Mouse (Mus musculus) midbrain, postnatal 0 days (tissue): ENCODE results near the gene Nup107. TPM values are rescaled to one million over a fixed set of nuclear protein-coding genes. Genes with fewer than 3 reads are reported as not detected.

ENCODE experiments used
- ATAC-seq: fragments of 200-750 bp; cut with Nextera tagmentation; 2 replicates; pipeline ENCODE4 v1.8.0; 2017; ENCODE audit warnings: moderate number of reproducible peaks, mild to moderate bottlenecking, moderate TSS enrichment, moderate library complexity; ENCODE audit not compliant: low FRiP score
- DNase-seq: peaks from one replicate; pipeline ENCODE4 v3.0.0-alpha.2; 2015; ENCODE audit warnings: low spot score
- H3K27ac ChIP-seq: fragments of 300-500 bp; sonication (generic); 2 replicates; pipeline ENCODE4 v1.5.1; 2014; ENCODE audit warnings: low read depth, mild to moderate bottlenecking, low read length, mixed read lengths
- H3K27me3 ChIP-seq: fragments of 300-500 bp; sonication (generic); 2 replicates; pipeline ENCODE4 v1.6.1; 2014; ENCODE audit warnings: low read length, control low read depth, mixed read lengths; ENCODE audit not compliant: insufficient read depth
- H3K36me3 ChIP-seq: fragments of 300-500 bp; sonication (generic); 2 replicates; pipeline ENCODE4 v1.6.1; 2014; ENCODE audit warnings: low read length, control low read depth, mixed read lengths; ENCODE audit not compliant: insufficient read depth
- H3K4me1 ChIP-seq: fragments of 300-500 bp; sonication (generic); 2 replicates; pipeline ENCODE4 v1.6.1; 2014; ENCODE audit warnings: mild to moderate bottlenecking, control low read depth, antibody characterized with exemption, low read length, mixed read lengths; ENCODE audit not compliant: insufficient read depth
- H3K4me2 ChIP-seq: fragments of 300-500 bp; sonication (generic); 2 replicates; pipeline ENCODE4 v1.6.1; 2014; ENCODE audit warnings: low read depth, mild to moderate bottlenecking, low read length, mixed read lengths; ENCODE audit not compliant: poor library complexity, severe bottlenecking
- H3K4me3 ChIP-seq: fragments of 300-500 bp; sonication (generic); 2 replicates; pipeline ENCODE4 v1.5.1; 2014; ENCODE audit warnings: low read depth, mild to moderate bottlenecking, low read length, moderate library complexity
- H3K9ac ChIP-seq: fragments of 300-500 bp; sonication (generic); replicated peaks from 2 replicates; pipeline ENCODE4 v1.6.1; 2014; ENCODE audit warnings: mild to moderate bottlenecking, low read length, moderate library complexity, mixed read lengths; ENCODE audit not compliant: poor library complexity, severe bottlenecking
- H3K9me3 ChIP-seq: fragments of 300-500 bp; sonication (generic); 2 replicates; pipeline ENCODE4 v1.6.1; 2016; ENCODE audit warnings: low read length, control low read depth
- CTCF ChIP-seq: IDR thresholded peaks from 2 replicates; pipeline ENCODE4 v1.5.1; 2016; ENCODE audit warnings: antibody characterized with exemption, mild to moderate bottlenecking
- WGBS: fragments of 180-500 bp; shearing (Covaris S2); extraction: QIAGEN DNeasy Blood & Tissue Kit; methylation state at CpG from one replicate; pipeline ENCODE4 v1.1.7; 2014; 5-methylcytosine and 5-hydroxymethylcytosine counted together
- polyA plus RNA-seq: library from polyadenylated mRNA; unstranded; fragments of >200 nt; fragmentation: Nextera tagmentation; extraction: Ambion mirVana; gene quantifications from 2 replicates; pipeline ENCODE4 v1.2.1, GENCODE M21; 2015
- total RNA-seq: library from RNA; depleted of rRNA; stranded (reverse); fragments of >200 nt; gene quantifications from 2 replicates; pipeline ENCODE4 v1.2.3, GENCODE M21; 2014

Nup107 gene
- total and polyA plus RNA-seq, 2 experiments from 2014 or later, result 14.0 to 16.7 TPM

DNA sequence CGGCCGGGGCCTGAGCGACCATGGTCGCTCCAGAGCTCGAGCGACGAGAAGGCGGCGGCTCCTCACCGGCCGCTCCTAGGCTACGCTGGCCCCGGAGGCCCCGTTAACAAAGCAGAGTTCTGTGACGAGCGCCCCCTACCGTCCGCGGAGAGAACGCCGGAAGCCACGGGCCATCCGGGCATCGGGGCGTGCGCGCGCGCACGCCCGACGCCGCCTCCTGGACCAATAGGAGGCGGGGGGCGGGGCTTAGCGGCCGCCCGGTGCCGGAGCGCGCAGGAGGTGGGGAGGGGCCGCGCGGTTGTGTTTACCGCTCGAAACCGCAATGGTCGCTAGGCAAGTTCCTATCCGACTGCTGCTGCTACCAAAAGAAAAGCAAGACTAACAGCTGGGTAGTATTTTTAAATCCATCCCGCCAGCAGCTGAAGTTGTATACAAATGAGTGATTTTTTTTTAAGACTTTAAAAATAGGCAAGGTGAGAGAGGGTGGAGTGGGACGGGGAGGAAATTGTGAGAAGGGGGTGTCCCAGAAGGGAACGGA, 81.8 kb downstream of the Nup107 start, which contains the start of gene Mdm2:
Gene Mdm2, minus strand, starts transcription at position 155 of the 538 bp plus-strand sequence.
- Histone ChIP-seq H3K27me3 (no peaks in the 10 kb centered on the region), H3K4me3 (peak within 1 kb of the TSS; percentile 96), H3K9me3 (no peaks in the 10 kb centered on the region), H3K36me3 (peaks cover 7% of the 10 kb centered on the region), H3K4me2 (peak within 1 kb of the TSS; percentile 68), H3K27ac (peak within 1 kb of the TSS; percentile 100), H3K9ac (peak within 1 kb of the TSS; percentile 100), H3K4me1 (no peaks in the 10 kb centered on the region; the same call in 1 of the 2 replicates)
- ATAC-seq (peak; percentile 95), DNase-seq (peak; percentile 96)
- peak; percentile 82 for TF ChIP-seq CTCF
- WGBS, result under 1% methylated on average over 46 of the region's 52 CpGs

GRCm38 (mm10) chr10:117709930-117710603, 82.4 kb downstream of the Nup107 start:
- WGBS, result 0% methylated on average over 50 of the region's 71 CpGs
- Histone ChIP-seq H3K27me3 (no peaks in the 10 kb centered on the region), H3K4me3 (peak overlapping the region; percentile 96), H3K27ac (peak overlapping the region; percentile 100), H3K4me2 (peak overlapping the region; percentile 68), H3K9ac (peak overlapping the region; percentile 100), H3K9me3 (no peaks in the 10 kb centered on the region), H3K4me1 (no peaks in the 10 kb centered on the region; the same call in none of the 2 replicates), H3K36me3 (peaks cover 7% of the 10 kb centered on the region)
- no peak for TF ChIP-seq CTCF
- DNase-seq (peak; percentile 80), ATAC-seq (peak; percentile 82)

- no peak for ATAC-seq
- no peak for TF ChIP-seq CTCF
- H3K4me1 ChIP-seq, result no peaks in the 10 kb centered on the region; the same call in none of the 2 replicates
- H3K27me3 ChIP-seq, result no peaks in the 10 kb centered on the region
- WGBS, result 48% methylated on average over 12 of the region's 12 CpGs
- DNase-seq, result no peak
- no peaks in the 10 kb centered on the region for H3K9me3 ChIP-seq
- H3K27ac ChIP-seq, result peak overlapping the region; percentile 100; the same call in 1 of the 2 replicates
- H3K9ac ChIP-seq, result peak overlapping the region; percentile 100
- peak overlapping the region; percentile 96 for H3K4me3 ChIP-seq
- peaks cover 7% of the 10 kb centered on the region for H3K36me3 ChIP-seq
- H3K4me2 ChIP-seq, result peak overlapping the region; percentile 68
Observed at GRCm38 (mm10) chr10:117709326-117709830, 83.1 kb downstream of the Nup107 start.

- no peaks in the 10 kb centered on the region; the same call in none of the 2 replicates for H3K4me1 ChIP-seq
- peak overlapping the region; percentile 96 for H3K4me3 ChIP-seq
- TF ChIP-seq CTCF, result no peak
- no peaks in the 10 kb centered on the region for H3K9me3 ChIP-seq
- peak overlapping the region; percentile 68 for H3K4me2 ChIP-seq
- no peaks in the 10 kb centered on the region for H3K27me3 ChIP-seq
- H3K27ac ChIP-seq, result no peak overlapping the region
- peaks cover 9% of the 10 kb centered on the region for H3K36me3 ChIP-seq
- no peak for DNase-seq
- no peak for ATAC-seq
- WGBS, result 89% methylated on average over 9 of the region's 9 CpGs
- no peak overlapping the region for H3K9ac ChIP-seq
Observed at GRCm38 (mm10) chr10:117708856-117709255, 83.6 kb downstream of the Nup107 start.

- Histone ChIP-seq H3K4me2 (no peak overlapping the region), H3K27me3 (no peaks in the 10 kb centered on the region), H3K4me3 (no peak overlapping the region), H3K36me3 (peaks cover 14% of the 10 kb centered on the region), H3K4me1 (no peaks in the 10 kb centered on the region; the same call in none of the 2 replicates), H3K27ac (no peak overlapping the region), H3K9ac (no peak overlapping the region), H3K9me3 (no peaks in the 10 kb centered on the region)
- ATAC-seq, result no peak
- DNase-seq, result no peak
- TF ChIP-seq CTCF, result no peak
- 94% methylated on average over 2 of the region's 2 CpGs for WGBS
Observed at GRCm38 (mm10) chr10:117708376-117708775, 84.1 kb downstream of the Nup107 start.
